Mouse (Mus musculus): ENCODE measurements around the gene Olfr888. TPM values are rescaled to one million over a fixed set of nuclear protein-coding genes. Genes with fewer than 3 reads are reported as not detected.

Olfr888 gene
- total RNA-seq (2023), result not detected in 2 replicates

GRCm38 (mm10) chr9:38107828-38108227, at the start of gene Olfr888:
Olfr888 (plus strand) TSS chr9:38108128.

DNA sequence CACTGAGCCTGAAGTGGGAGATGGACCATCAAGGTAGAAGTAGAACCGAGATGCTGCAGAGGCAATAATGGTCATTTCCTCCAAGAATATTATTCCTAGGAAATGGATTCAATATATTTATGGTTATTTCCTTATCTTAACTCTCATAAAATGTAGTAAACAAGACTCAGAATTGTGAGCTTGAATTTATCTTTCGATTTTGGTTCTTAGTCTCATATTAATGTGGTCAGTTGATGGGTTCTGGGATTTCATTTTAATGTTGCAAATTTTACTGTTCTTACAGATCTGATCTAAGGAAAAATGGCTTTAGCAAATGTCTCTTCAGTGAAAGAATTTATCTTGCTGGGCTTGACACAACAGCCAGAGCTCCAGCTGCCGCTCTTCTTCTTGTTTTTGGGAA, 46.9 kb upstream of the Olfr888 start, which contains the start of gene Olfr885:
Gene Olfr885, plus strand, starts transcription at position 301 of the 400 bp plus-strand sequence.

DNA sequence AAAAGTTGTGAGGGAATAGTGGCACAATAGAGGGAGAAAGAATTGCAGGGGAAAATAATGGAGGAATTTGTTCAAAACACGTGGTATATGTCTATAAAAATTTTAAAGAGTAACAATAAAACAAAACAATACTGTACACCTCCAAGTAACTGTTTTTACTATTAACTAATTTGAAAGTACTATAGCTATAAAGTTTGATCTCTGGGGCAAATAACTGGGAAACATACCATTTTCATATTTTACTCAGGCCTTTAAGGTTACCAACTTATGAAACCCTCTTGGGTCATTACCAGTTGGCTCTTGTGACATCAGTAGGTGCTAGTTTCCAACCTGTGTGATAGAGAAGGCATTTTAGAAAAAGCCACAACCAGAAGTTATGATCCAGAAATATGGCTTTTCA, 24.2 kb upstream of the Olfr888 start, which contains the start of gene Olfr887:
Gene Olfr887, plus strand, starts transcription at position 301 of the 400 bp plus-strand sequence.

DNA sequence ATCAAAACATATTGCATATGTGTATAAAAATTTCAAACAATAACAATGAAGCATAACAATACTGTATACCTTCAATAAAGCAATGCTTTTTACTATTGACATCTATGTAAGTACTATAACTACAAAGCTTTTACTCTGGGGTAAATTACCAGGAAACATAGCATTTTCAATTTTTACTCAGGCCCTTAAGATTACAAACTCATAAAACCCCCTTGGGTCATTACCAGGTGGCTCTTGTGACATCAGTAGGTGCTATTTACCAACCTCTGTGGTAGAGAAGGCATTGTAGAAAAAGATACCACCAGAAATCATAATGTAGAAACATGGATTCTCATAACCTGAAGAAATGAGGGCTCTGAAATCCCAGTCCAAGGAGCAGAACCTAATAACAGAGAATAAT, 7.0 kb downstream of the Olfr888 start, which contains the start of gene Olfr889:
Gene Olfr889, plus strand, starts transcription at position 301 of the 400 bp plus-strand sequence.

DNA sequence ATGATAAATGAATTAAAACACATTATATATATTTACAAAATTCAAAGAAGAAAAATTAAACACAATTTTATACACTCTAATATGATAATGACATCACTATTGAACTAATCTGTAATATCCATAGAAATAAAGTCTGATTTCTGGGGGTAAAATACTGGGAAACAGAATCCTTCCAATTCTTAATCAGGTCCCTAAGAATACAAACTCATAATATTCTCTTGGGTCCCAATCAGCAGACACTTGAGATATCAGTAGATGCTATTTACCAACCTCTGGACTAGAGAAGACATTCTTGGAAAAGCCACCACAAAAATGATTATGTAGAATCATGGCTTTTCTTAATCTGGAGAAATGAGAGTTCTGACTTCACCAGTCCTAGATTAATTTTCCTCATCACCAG, 34.3 kb downstream of the Olfr888 start, which contains the start of gene Olfr890:
Gene Olfr890, plus strand, starts transcription at position 301 of the 400 bp plus-strand sequence.

Other genes starting within 250 kb of the Olfr888 start
- gene Olfr145, start 211.4 kb upstream of the Olfr888 start, total RNA-seq (2023), result not detected in 2 replicates
- gene Olfr878, start 190.3 kb upstream of the Olfr888 start, total RNA-seq (2023), result not detected in 2 replicates
- not detected in 2 replicates for gene Olfr881, start 116.3 kb upstream of the Olfr888 start, total RNA-seq (2023)
- gene Olfr883, start 82.3 kb upstream of the Olfr888 start, total RNA-seq (2023), result not detected in 2 replicates
- not detected in 2 replicates for gene Olfr884, start 61.6 kb upstream of the Olfr888 start, total RNA-seq (2023)
- gene Olfr885, start 46.8 kb upstream of the Olfr888 start, total RNA-seq (2023), result not detected in 2 replicates
- not detected in 2 replicates for gene Olfr887, start 24.1 kb upstream of the Olfr888 start, total RNA-seq (2023)
- not detected in 2 replicates for gene Olfr889, start 7.1 kb downstream of the Olfr888 start, total RNA-seq (2023)
- not detected in 2 replicates for gene Olfr890, start 34.4 kb downstream of the Olfr888 start, total RNA-seq (2023)
- not detected in 2 replicates for gene Olfr891, start 72.7 kb downstream of the Olfr888 start, total RNA-seq (2023)
- not detected in 2 replicates for gene Olfr893, start 100.2 kb downstream of the Olfr888 start, total RNA-seq (2023)
- gene Olfr894, start 109.9 kb downstream of the Olfr888 start, total RNA-seq (2023), result not detected in 2 replicates
- not detected in 2 replicates for gene Olfr143, start 144.6 kb downstream of the Olfr888 start, total RNA-seq (2023)
- gene Olfr895, start 159.7 kb downstream of the Olfr888 start, total RNA-seq (2023), result not detected in 2 replicates
- gene Olfr896-ps1, start 183.0 kb downstream of the Olfr888 start, total RNA-seq (2023), result not detected in 2 replicates
- gene Olfr25, start 220.9 kb downstream of the Olfr888 start, total RNA-seq (2023), result not detected in 2 replicates
- gene Olfr898, start 240.3 kb downstream of the Olfr888 start, total RNA-seq (2023), result not detected in 2 replicates

Measured in neutrophil, adult 65 days (primary cell).